Mouse (Mus musculus) cortical plate, adult 2 months (tissue): ENCODE data around the gene Khdrbs2. TPM values are rescaled to one million over a fixed set of nuclear protein-coding genes. Genes with fewer than 3 reads are reported as not detected.

ENCODE experiments used
- H3K27ac ChIP-seq: fragments of 200-500 bp; 2 replicates; pipeline ENCODE4 v1.5.1; 2012; ENCODE audit warnings: low read length, control low read depth, inconsistent platforms; ENCODE audit not compliant: insufficient read depth
- H3K4me1 ChIP-seq: fragments of 200-500 bp; 2 replicates; pipeline ENCODE4 v1.6.1; 2011; ENCODE audit warnings: low read length; ENCODE audit not compliant: control insufficient read depth, insufficient read depth
- H3K4me3 ChIP-seq: fragments of 200-500 bp; 2 replicates; pipeline ENCODE4 v1.5.1; 2011; ENCODE audit warnings: mild to moderate bottlenecking, low read length, control low read depth; ENCODE audit not compliant: insufficient read depth
- CTCF ChIP-seq: fragments of 200-500 bp; IDR thresholded peaks from 2 replicates; pipeline ENCODE4 v1.5.1; 2011; ENCODE audit warnings: mild to moderate bottlenecking, control low read depth, low read length; ENCODE audit not compliant: insufficient read depth; ENCODE audit errors: extremely low read depth
- POLR2A ChIP-seq: fragments of 200-500 bp; IDR thresholded peaks from 2 replicates; pipeline ENCODE4 v1.6.1; 2011; ENCODE audit warnings: mild to moderate bottlenecking, low read length, control low read depth; ENCODE audit not compliant: insufficient read depth; ENCODE audit errors: extremely low read depth
- polyA plus RNA-seq: library from polyadenylated mRNA; depleted of rRNA; stranded (reverse); fragments of >200 nt; gene quantifications from 2 replicates; pipeline ENCODE4 v1.2.3, GENCODE M21; 2012; rRNA removed

The Khdrbs2 gene
- polyA plus RNA-seq: 9.5 and 10.0 TPM in 2 replicates

GRCm38 (mm10) chr1:32172506-32173239, at the start of gene Khdrbs2:
TSS of gene Khdrbs2 (plus strand) at chr1:32172714.
- no peak within 1 kb of the TSS for H3K27ac ChIP-seq
- H3K4me3 ChIP-seq: peak within 1 kb of the TSS; percentile 95
- H3K4me1 ChIP-seq: peaks cover 2% of the 10 kb centered on the region; the same call in 1 of the 2 replicates
- TF ChIP-seq POLR2A (peak; percentile 81), CTCF (no peak)

GRCm38 (mm10) chr1:32174566-32174965, 2.1 kb downstream of the Khdrbs2 start:
- TF ChIP-seq POLR2A: no peak
- no peak for TF ChIP-seq CTCF
- Histone ChIP-seq H3K27ac (no peak overlapping the region), H3K4me1 (peaks cover 2% of the 10 kb centered on the region; the same call in 1 of the 2 replicates), H3K4me3 (peak overlapping the region; percentile 95)

GRCm38 (mm10) chr1:32199664-32200260, 27.2 kb downstream of the Khdrbs2 start:
- H3K27ac ChIP-seq: no peak overlapping the region
- no peaks in the 10 kb centered on the region for H3K4me1 ChIP-seq
- TF ChIP-seq CTCF (no peak), POLR2A (no peak)
- H3K4me3 ChIP-seq: no peak overlapping the region

GRCm38 (mm10) chr1:32248443-32248842, 75.9 kb downstream of the Khdrbs2 start:
- Histone ChIP-seq H3K4me1 (no peaks in the 10 kb centered on the region; the same call in 1 of the 2 replicates), H3K4me3 (no peak overlapping the region), H3K27ac (no peak overlapping the region)
- no peak for TF ChIP-seq POLR2A
- TF ChIP-seq CTCF: no peak

- TF ChIP-seq POLR2A (no peak), CTCF (no peak)
- H3K27ac ChIP-seq: no peak overlapping the region
- no peak overlapping the region for H3K4me3 ChIP-seq
- no peaks in the 10 kb centered on the region for H3K4me1 ChIP-seq
These were observed 77.1 kb downstream of the Khdrbs2 start for GRCm38 (mm10) chr1:32249602-32250001.

GRCm38 (mm10) chr1:32250337-32250736, 77.8 kb downstream of the Khdrbs2 start:
- Histone ChIP-seq H3K4me3 (no peak overlapping the region), H3K4me1 (no peaks in the 10 kb centered on the region), H3K27ac (no peak overlapping the region)
- TF ChIP-seq POLR2A (no peak), CTCF (no peak)

- no peak overlapping the region for H3K4me3 ChIP-seq
- no peak for TF ChIP-seq CTCF
- no peak for TF ChIP-seq POLR2A
- H3K27ac ChIP-seq: no peak overlapping the region
- no peaks in the 10 kb centered on the region for H3K4me1 ChIP-seq
These were observed 86.4 kb downstream of the Khdrbs2 start for GRCm38 (mm10) chr1:32258942-32259341.

GRCm38 (mm10) chr1:32270519-32270918, 98.0 kb downstream of the Khdrbs2 start:
- no peak overlapping the region for H3K4me3 ChIP-seq
- TF ChIP-seq CTCF: no peak
- no peak for TF ChIP-seq POLR2A
- H3K4me1 ChIP-seq: no peaks in the 10 kb centered on the region
- no peak overlapping the region for H3K27ac ChIP-seq

- no peak overlapping the region for H3K4me3 ChIP-seq
- TF ChIP-seq CTCF: no peak
- no peak for TF ChIP-seq POLR2A
- H3K4me1 ChIP-seq: no peaks in the 10 kb centered on the region
- no peak overlapping the region for H3K27ac ChIP-seq
These were observed 122.2 kb downstream of the Khdrbs2 start for GRCm38 (mm10) chr1:32294702-32295101.

GRCm38 (mm10) chr1:32301391-32301790, 128.9 kb downstream of the Khdrbs2 start:
- TF ChIP-seq POLR2A (no peak), CTCF (no peak)
- Histone ChIP-seq H3K4me1 (peaks cover 2% of the 10 kb centered on the region), H3K27ac (peak overlapping the region; percentile 94; the same call in 1 of the 2 replicates), H3K4me3 (no peak overlapping the region)
